ENCODE assay signal across 19 mouse cellular contexts in the genomic region with DNA sequence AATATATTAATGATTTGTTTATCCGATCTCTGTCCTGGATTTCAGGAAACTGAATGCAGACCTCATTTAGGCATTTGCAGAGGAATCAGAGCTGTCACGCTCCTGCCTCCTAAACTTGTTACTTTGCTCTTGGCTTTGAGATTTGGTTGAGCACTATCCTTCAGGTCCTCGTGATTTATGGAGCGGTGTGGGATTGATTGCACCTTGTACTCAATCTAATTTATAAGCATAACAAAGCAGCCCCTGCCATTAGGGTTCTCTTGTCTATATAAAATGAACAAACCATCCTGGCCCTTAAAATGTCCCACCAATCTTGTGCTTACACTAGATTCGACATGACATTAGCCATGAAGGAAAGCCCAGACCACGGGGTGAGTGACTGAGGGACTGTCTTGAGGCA. TPM values are rescaled to one million over a fixed set of nuclear protein-coding genes. Genes with fewer than 3 reads are reported as not detected.
"Had no signal": no experiment of that assay in that cellular context is flagged by ENCODE, and none has a peak within 500 bp of the region (broad histone marks: within the 10 kb centered on the region; RNA-seq: fewer than 3 reads in every experiment).

No protein-coding gene starts in this region.

- H3K9me3 ChIP-seq: midbrain, embryonic 10.5 days; midbrain, embryonic 13.5 days; neural tube, embryonic 13.5 days; stomach, embryonic 15.5 days had no signal

- H3K4me1 ChIP-seq: stomach, embryonic 15.5 days had no signal

- H3K36me3 ChIP-seq: midbrain, embryonic 10.5 days; midbrain, embryonic 13.5 days; neural tube, embryonic 13.5 days; stomach, embryonic 15.5 days had no signal

- H3K27me3 ChIP-seq: midbrain, embryonic 13.5 days; stomach, embryonic 15.5 days had no signal

- H3K9ac ChIP-seq: liver, embryonic 14.5 days; midbrain, embryonic 13.5 days; neural tube, embryonic 13.5 days; stomach, embryonic 15.5 days had no signal

- H3K27ac ChIP-seq: left cerebral cortex, adult 2 months; liver, embryonic 14.5 days; macrophage; midbrain, embryonic 10.5 days; midbrain, embryonic 13.5 days; neural tube, embryonic 13.5 days; stomach, embryonic 15.5 days had no signal

- H3K4me3 ChIP-seq: left cerebral cortex, adult 2 months; midbrain, embryonic 10.5 days; midbrain, embryonic 13.5 days; myocyte; neural tube, embryonic 13.5 days; stomach, embryonic 15.5 days had no signal

- H3K4me2 ChIP-seq: liver, embryonic 11.5 days; midbrain, embryonic 13.5 days; neural tube, embryonic 13.5 days; stomach, embryonic 15.5 days had no signal

- DNase-seq: kidney, adult 2 months; kidney, postnatal 36 days; layer of hippocampus, postnatal 36 days; lung, adult 18-20 months; retina, postnatal 1 day; right cerebral cortex, postnatal 25 days; spleen, adult 18-20 months; thymus, postnatal 25 days had no signal

- ATAC-seq: intestine, embryonic 16.5 days; midbrain, embryonic 13.5 days; midbrain, embryonic 16.5 days had no signal

RNA-seq across cellular contexts. Expression of a gene that starts 43.0 kb away (rescaled TPM):
- polyA plus RNA-seq: myocyte had no signal
